Mouse (Mus musculus): ENCODE measurements around the gene Plvap.
"Not testable (repeated sequence)": the region's sequence is repeated elsewhere in the genome, so short reads cannot be mapped to it uniquely, and the experiment has no call there.

Plvap gene

GRCm38 (mm10) chr8:71511644-71512043, at the start of gene Plvap:
Plvap (minus strand) TSS chr8:71511752.
- peak; percentile 62 to 82 for DNase-seq

GRCm38 (mm10) chr8:71560765-71561164, 49.2 kb upstream of the Plvap start:
- DNase-seq: no peak

- DNase-seq: no peak
These were observed 48.5 kb upstream of the Plvap start for GRCm38 (mm10) chr8:71560071-71560470.

GRCm38 (mm10) chr8:71558958-71559690, 47.6 kb upstream of the Plvap start:
- DNase-seq: peak; percentile 82 to 84

- peak; percentile 29 to 36 for DNase-seq
These were observed 46.8 kb upstream of the Plvap start, which contains the start of gene Tmem221 for GRCm38 (mm10) chr8:71558071-71558957. Tmem221 (minus strand) TSS chr8:71558871.

- no peak for DNase-seq
These were observed 43.1 kb upstream of the Plvap start for GRCm38 (mm10) chr8:71554644-71555043.

GRCm38 (mm10) chr8:71554001-71554400, 42.4 kb upstream of the Plvap start:
- no peak for DNase-seq

GRCm38 (mm10) chr8:71552770-71553169, 41.2 kb upstream of the Plvap start:
- DNase-seq: no peak

- no peak for DNase-seq
These were observed 39.2 kb upstream of the Plvap start for GRCm38 (mm10) chr8:71550754-71551153.

GRCm38 (mm10) chr8:71547590-71547989, 36.0 kb upstream of the Plvap start:
- no peak for DNase-seq

- no peak for DNase-seq
These were observed 33.5 kb upstream of the Plvap start for GRCm38 (mm10) chr8:71545053-71545452.

GRCm38 (mm10) chr8:71543755-71544154, 32.2 kb upstream of the Plvap start:
- DNase-seq: no peak

- DNase-seq: peak; percentile 97 to 98
These were observed 31.2 kb upstream of the Plvap start, which contains the start of gene Mvb12a for GRCm38 (mm10) chr8:71542632-71543343. Mvb12a (plus strand) TSS chr8:71542922.

GRCm38 (mm10) chr8:71537028-71537867, 25.7 kb upstream of the Plvap start, which contains the start of gene Bst2:
Bst2 (minus strand) TSS chr8:71537456.
- DNase-seq: peak; percentile 91 to 92

- no peak for DNase-seq
These were observed 24.1 kb upstream of the Plvap start for GRCm38 (mm10) chr8:71535663-71536062.

- DNase-seq: no peak
These were observed 22.8 kb upstream of the Plvap start for GRCm38 (mm10) chr8:71534263-71534810.

GRCm38 (mm10) chr8:71530735-71531467, 19.3 kb upstream of the Plvap start:
- not testable (repeated sequence) for DNase-seq

- peak; percentile 62 to 81 for DNase-seq
These were observed 17.0 kb upstream of the Plvap start for GRCm38 (mm10) chr8:71528362-71529073.

GRCm38 (mm10) chr8:71527162-71527870, 15.8 kb upstream of the Plvap start:
- DNase-seq: no peak

- no peak for DNase-seq
These were observed 14.7 kb upstream of the Plvap start for GRCm38 (mm10) chr8:71526272-71526671.

Data from lung, postnatal 4 days (tissue).